Mouse (Mus musculus) midbrain, embryonic 12.5 days (tissue): Measurements from ENCODE around the gene Gpr18. TPM values are rescaled to one million over a fixed set of nuclear protein-coding genes. Genes with fewer than 3 reads are reported as not detected.

Experiments
- ATAC-seq: fragments of 200-750 bp; cut with Nextera tagmentation; 2 replicates; pipeline ENCODE4 v1.8.0; 2017; ENCODE audit warnings: low read depth, moderate TSS enrichment, moderate library complexity; ENCODE audit not compliant: low FRiP score
- H3K27ac ChIP-seq: fragments of 300-500 bp; sonication (generic); replicated peaks from 2 replicates; pipeline ENCODE4 v1.5.1; 2016; ENCODE audit warnings: mild to moderate bottlenecking
- H3K27me3 ChIP-seq: fragments of 300-500 bp; sonication (generic); 2 replicates; pipeline ENCODE4 v1.6.1; 2016; ENCODE audit warnings: mild to moderate bottlenecking
- H3K36me3 ChIP-seq: fragments of 300-500 bp; sonication (generic); 2 replicates; pipeline ENCODE4 v1.6.1; 2016
- H3K4me1 ChIP-seq: fragments of 300-500 bp; sonication (generic); 2 replicates; pipeline ENCODE4 v1.6.1; 2016
- H3K4me2 ChIP-seq: fragments of 300-500 bp; sonication (generic); replicated peaks from 2 replicates; pipeline ENCODE4 v1.6.1; 2016; ENCODE audit warnings: mild to moderate bottlenecking, moderate library complexity
- H3K4me3 ChIP-seq: fragments of 300-500 bp; sonication (generic); 2 replicates; pipeline ENCODE4 v1.5.1; 2016; ENCODE audit warnings: mild to moderate bottlenecking
- H3K9ac ChIP-seq: fragments of 300-500 bp; sonication (generic); replicated peaks from 2 replicates; pipeline ENCODE4 v1.6.1; 2016; ENCODE audit warnings: mild to moderate bottlenecking, moderate library complexity
- H3K9me3 ChIP-seq: fragments of 300-500 bp; sonication (generic); 2 replicates; pipeline ENCODE4 v1.6.1; 2016; ENCODE audit warnings: mild to moderate bottlenecking
- WGBS: fragments of 180-500 bp; shearing (Covaris S2); methylation state at CpG from one replicate; pipeline ENCODE4 v1.1.7; 2016; 5-methylcytosine and 5-hydroxymethylcytosine counted together
- polyA plus RNA-seq: library from polyadenylated mRNA; unstranded; fragments of >200 nt; fragmentation: Nextera tagmentation; extraction: Ambion mirVana; gene quantifications from 2 replicates; pipeline ENCODE4 v1.2.1, GENCODE M21; 2016

Gene Gpr18
- polyA plus RNA-seq, 1 experiment from 2014 or later, result 0.23 TPM

DNA sequence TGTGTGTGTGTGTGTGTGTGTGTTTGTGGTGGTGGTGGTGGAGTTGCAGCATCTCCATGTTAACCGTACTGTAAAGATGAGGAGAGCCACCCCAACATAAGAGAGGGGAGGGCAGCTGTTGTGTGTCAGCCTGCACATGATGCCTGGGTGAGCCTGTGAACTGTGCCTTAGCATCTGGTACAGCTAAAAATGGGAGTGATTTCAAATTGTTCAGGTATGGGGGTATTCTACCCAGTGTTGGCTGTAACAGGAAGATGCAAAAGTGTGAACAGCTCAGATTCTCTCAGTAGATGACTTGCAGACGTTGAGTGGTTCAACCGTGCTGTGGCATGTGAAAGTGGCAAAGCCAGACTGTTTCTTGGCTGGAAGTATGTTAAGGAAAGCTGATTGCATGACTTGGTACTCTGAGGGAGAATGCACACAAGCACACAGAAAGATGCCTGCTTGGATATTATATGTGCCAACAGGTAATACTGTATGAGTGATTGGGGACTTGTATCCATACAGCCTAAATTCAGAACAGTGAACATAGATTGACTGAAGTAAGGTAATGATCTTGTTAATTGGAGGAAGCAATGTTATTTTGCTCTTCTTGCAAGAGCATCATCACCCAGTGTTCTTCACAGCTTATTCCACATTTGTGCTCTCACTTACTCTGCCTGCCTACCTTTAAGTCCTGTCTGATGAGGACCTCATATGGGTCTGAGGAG lies 42.6 kb upstream of the Gpr18 start:
- Histone ChIP-seq H3K4me1 (no peaks in the 10 kb centered on the region), H3K4me2 (no peak overlapping the region), H3K9me3 (no peaks in the 10 kb centered on the region), H3K27ac (no peak overlapping the region), H3K36me3 (0 out of 2 replicates have a peak, but pooled peaks cover 4% of the 10 kb centered on the region), H3K27me3 (no peaks in the 10 kb centered on the region), H3K4me3 (no peak overlapping the region), H3K9ac (no peak overlapping the region)
- WGBS, result 94% methylated on average over 3 of the region's 3 CpGs
- ATAC-seq, result no peak

DNA sequence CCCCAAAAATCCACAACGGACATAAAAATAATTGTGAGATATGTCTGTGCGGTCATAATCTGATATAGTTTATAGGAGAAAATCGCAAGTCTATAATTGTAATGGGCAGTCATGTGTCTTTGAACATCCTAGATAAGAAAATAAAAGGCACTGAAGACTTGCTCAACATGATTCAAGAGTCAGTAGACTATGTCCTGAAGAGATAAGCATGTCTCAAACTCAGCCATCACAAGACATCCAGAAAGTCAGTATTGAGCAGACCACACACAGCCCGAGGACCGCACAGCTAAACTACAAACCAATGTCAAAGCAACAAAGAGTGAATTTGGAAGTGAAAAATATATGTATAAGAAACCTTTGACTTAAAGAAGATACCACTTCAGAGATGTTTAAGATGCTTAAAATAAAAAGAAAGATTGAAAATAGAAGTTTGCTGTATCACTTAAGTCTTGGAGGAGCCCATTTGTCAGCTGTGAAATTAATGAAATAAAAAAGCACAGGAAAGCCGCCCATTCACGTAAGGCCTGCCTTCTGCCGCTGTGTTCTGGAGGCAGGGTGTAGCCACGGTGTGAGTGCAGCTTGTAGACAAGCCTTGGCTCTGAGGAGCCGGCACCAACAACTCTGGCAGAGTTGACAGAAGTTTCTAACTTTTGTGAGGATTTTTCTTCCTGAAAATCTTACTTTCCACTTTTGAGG lies 41.7 kb upstream of the Gpr18 start:
- no peaks in the 10 kb centered on the region for H3K4me1 ChIP-seq
- no peaks in the 10 kb centered on the region for H3K27me3 ChIP-seq
- ATAC-seq, result no peak
- WGBS, result 95% methylated on average over 10 of the region's 10 CpGs
- 0 out of 2 replicates have a peak, but pooled peaks cover 4% of the 10 kb centered on the region for H3K36me3 ChIP-seq
- no peaks in the 10 kb centered on the region for H3K9me3 ChIP-seq
- H3K9ac ChIP-seq, result no peak overlapping the region
- no peak overlapping the region for H3K27ac ChIP-seq
- no peak overlapping the region for H3K4me2 ChIP-seq
- no peak overlapping the region for H3K4me3 ChIP-seq

DNA sequence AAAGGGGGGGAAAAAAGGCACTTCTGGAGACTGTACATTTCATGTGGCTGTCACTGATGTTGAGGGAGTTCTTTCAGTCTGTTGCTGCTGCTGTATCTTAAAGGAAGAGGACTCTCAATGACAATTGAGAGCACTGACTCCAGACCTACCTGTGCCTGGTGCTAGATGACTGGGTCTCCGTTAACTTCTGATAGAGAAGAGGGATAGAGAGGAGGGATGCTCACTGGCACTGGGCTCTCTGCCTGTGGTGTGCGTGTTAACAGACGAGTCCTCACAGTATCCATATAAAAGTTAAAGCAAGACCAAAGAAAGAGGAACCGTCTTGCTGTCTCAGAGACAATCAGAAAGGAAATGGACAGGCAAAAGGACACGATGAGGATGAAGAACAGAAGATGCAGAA lies 40.7 kb upstream of the Gpr18 start:
- no peak for ATAC-seq
- Histone ChIP-seq H3K4me1 (no peaks in the 10 kb centered on the region), H3K27me3 (no peaks in the 10 kb centered on the region), H3K4me2 (no peak overlapping the region), H3K4me3 (no peak overlapping the region), H3K9me3 (no peaks in the 10 kb centered on the region), H3K36me3 (0 out of 2 replicates have a peak, but pooled peaks cover 4% of the 10 kb centered on the region), H3K9ac (no peak overlapping the region), H3K27ac (no peak overlapping the region)
- 96% methylated on average over 5 of the region's 5 CpGs for WGBS

DNA sequence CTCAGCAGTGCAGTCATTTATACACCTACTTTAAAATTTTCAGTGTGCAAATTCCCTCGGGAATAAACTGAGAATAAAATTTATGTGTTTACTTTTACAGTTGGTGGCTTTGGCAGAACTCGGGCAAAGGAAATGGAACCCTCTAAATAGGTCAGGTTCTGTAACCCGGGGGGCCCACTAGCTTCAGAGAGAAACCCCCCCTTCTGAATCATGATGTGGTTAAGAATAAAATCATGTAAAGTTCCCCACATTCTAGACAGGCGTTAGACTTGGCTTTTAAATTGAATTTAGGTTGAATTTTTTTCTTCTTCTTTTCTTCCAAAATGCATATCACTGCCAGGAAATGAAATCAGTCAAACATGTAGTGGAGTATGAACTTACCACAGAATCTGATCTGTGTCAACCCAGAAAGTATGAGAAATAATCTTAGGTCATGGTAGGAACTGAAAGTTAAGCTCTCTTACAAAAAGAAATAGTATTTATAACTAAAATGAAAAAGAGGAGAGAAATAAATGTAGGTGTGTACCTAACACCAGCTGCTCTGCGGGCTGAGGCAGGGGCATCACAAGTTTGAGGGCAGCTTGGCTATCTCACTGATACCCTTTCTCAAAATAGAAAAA lies 39.7 kb upstream of the Gpr18 start:
- Histone ChIP-seq H3K27ac (no peak overlapping the region), H3K4me1 (no peaks in the 10 kb centered on the region), H3K36me3 (0 out of 2 replicates have a peak, but pooled peaks cover 4% of the 10 kb centered on the region), H3K4me3 (no peak overlapping the region), H3K9ac (no peak overlapping the region), H3K9me3 (no peaks in the 10 kb centered on the region), H3K4me2 (no peak overlapping the region), H3K27me3 (no peaks in the 10 kb centered on the region)
- 91% methylated on average over 5 of the region's 5 CpGs for WGBS
- no peak for ATAC-seq

DNA sequence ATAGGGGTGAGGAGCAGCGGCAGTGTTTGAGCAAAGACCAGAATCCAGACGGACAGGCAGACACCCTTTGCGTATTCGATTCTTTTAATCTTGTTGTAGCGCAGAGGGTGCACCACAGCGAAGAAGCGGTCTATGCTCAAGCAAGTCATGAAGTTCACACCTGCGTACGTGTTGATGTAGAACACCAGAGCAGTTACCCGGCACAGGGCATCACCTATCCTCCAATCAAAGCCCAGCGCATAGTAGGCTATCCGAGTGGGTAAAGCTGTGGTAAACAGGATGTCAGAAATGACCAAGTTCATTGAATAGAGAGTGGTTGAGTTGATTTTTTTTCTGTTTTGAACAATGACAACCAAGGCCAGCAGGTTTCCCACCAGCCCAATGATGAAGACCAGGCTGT lies 39.0 kb upstream of the Gpr18 start:
- no peak for ATAC-seq
- Histone ChIP-seq H3K9me3 (no peaks in the 10 kb centered on the region), H3K4me2 (no peak overlapping the region), H3K9ac (no peak overlapping the region), H3K4me3 (no peak overlapping the region), H3K27me3 (no peaks in the 10 kb centered on the region), H3K36me3 (0 out of 2 replicates have a peak, but pooled peaks cover 4% of the 10 kb centered on the region), H3K27ac (no peak overlapping the region), H3K4me1 (no peaks in the 10 kb centered on the region)
- WGBS, result 98% methylated on average over 12 of the region's 12 CpGs

DNA sequence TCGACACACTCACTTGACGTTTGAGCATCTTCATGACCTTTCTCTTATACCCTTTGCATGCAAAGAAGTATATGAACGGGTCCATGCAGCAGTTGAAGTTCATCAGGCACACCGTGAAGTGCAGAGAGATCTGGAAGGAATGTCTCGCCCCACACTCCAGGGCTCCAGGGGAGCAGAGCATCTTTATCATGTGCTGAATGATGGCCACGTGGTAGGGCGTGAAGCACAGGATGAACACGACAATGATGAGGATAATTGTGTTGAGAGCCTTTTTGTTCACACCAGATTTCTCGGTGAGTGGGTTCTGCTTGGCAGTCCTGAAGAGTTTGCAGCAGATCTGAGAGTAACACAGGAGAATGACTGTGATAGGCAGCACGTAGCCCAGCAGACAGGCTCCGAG lies 38.5 kb upstream of the Gpr18 start:
- WGBS, result 95% methylated on average over 11 of the region's 11 CpGs
- ATAC-seq, result no peak
- no peak overlapping the region for H3K4me3 ChIP-seq

DNA sequence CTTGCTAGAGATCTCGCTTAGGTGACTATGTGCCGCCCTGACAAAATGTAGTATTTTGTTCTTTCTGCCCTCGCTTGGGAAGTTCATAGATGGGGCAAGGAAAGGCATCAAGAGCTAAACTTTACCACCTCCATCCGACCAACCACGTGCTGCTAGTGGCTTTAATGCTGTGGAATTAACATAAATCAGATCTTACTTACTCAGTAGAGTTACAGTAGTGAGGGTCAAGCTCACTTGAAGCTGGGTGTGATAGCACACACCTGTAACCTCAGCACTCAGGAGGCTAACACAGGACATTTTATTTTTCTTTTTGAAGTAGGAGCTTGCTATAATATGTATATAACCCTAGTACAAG lies 36.4 kb upstream of the Gpr18 start:
- no peak for ATAC-seq
- WGBS, result 89% methylated on average over 5 of the region's 5 CpGs
- no peak overlapping the region for H3K27ac ChIP-seq

More for the DNA sequence above, 38.5 kb upstream of the Gpr18 start:
- no peaks in the 10 kb centered on the region for H3K9me3 ChIP-seq
- no peaks in the 10 kb centered on the region for H3K27me3 ChIP-seq
- H3K4me1 ChIP-seq, result no peaks in the 10 kb centered on the region
- 0 out of 2 replicates have a peak, but pooled peaks cover 4% of the 10 kb centered on the region for H3K36me3 ChIP-seq
- no peak overlapping the region for H3K27ac ChIP-seq
- H3K4me2 ChIP-seq, result no peak overlapping the region
- H3K9ac ChIP-seq, result no peak overlapping the region

DNA sequence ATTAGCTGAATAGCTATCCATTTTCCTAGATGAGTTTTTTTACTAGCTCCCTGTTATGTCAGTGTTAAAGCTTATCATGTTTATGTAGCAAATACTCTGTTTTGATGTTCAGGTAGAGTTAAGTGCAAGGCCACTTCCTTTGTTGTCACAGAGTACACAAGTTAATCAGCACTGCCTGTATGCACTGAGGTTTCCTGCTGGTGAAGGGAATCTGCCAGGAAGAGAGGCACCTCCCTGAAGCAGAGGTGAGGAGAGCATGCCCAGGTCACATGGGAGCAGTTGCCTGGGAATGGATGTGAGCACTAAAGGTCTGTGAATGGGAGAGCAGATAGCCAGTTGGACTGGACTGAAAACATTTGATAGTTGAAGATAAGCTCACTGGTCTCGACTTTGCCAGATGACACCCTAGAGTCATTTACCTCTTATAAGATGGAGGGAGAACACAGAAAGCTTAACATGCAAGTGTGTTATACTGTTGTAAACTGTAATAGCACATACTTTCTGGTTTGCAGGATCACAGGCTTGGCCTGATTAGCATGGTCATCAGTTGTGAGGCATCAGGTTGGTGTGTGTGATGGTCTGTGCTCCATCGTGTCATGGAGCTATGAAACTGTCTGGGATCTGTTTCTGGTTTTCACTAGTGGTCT lies 35.9 kb upstream of the Gpr18 start:
- WGBS, result 86% methylated on average over 2 of the region's 2 CpGs
- H3K36me3 ChIP-seq, result 0 out of 2 replicates have a peak, but pooled peaks cover 4% of the 10 kb centered on the region
- H3K27me3 ChIP-seq, result no peaks in the 10 kb centered on the region
- H3K4me3 ChIP-seq, result no peak overlapping the region
- ATAC-seq, result no peak
- no peaks in the 10 kb centered on the region for H3K9me3 ChIP-seq
- no peak overlapping the region for H3K27ac ChIP-seq
- no peak overlapping the region for H3K4me2 ChIP-seq
- no peak overlapping the region for H3K9ac ChIP-seq
- no peaks in the 10 kb centered on the region for H3K4me1 ChIP-seq

More for the DNA sequence above, 36.4 kb upstream of the Gpr18 start:
- no peak overlapping the region for H3K4me3 ChIP-seq
- no peaks in the 10 kb centered on the region for H3K4me1 ChIP-seq
- H3K36me3 ChIP-seq, result 0 out of 2 replicates have a peak, but pooled peaks cover 4% of the 10 kb centered on the region
- no peaks in the 10 kb centered on the region for H3K9me3 ChIP-seq
- no peak overlapping the region for H3K9ac ChIP-seq
- H3K4me2 ChIP-seq, result no peak overlapping the region
- H3K27me3 ChIP-seq, result no peaks in the 10 kb centered on the region

DNA sequence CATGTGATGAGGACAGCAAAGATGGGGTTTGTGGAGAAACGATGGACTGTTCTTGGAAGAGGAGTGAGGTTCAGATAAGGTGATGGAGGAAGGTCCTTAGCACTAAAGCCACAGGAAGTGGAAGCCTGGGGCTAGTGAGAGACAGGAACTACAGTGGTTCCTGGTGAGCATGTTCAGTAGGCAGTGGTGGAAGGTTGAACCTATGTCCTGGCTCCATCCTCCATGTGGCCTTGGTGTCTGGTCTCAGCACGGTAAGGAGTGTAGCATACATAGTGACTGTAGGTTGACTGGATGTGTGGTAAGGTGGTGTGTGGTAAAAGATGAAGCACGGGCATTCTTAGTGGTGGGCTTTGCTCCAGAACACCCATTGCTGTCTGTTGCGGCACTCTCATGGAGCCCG lies 34.3 kb upstream of the Gpr18 start:
- Histone ChIP-seq H3K9me3 (no peaks in the 10 kb centered on the region), H3K4me2 (no peak overlapping the region), H3K4me1 (no peaks in the 10 kb centered on the region), H3K9ac (no peak overlapping the region), H3K27ac (no peak overlapping the region), H3K27me3 (no peaks in the 10 kb centered on the region), H3K36me3 (0 out of 2 replicates have a peak, but pooled peaks cover 1% of the 10 kb centered on the region), H3K4me3 (no peak overlapping the region)
- no peak for ATAC-seq
- 95% methylated on average over 5 of the region's 5 CpGs for WGBS

DNA sequence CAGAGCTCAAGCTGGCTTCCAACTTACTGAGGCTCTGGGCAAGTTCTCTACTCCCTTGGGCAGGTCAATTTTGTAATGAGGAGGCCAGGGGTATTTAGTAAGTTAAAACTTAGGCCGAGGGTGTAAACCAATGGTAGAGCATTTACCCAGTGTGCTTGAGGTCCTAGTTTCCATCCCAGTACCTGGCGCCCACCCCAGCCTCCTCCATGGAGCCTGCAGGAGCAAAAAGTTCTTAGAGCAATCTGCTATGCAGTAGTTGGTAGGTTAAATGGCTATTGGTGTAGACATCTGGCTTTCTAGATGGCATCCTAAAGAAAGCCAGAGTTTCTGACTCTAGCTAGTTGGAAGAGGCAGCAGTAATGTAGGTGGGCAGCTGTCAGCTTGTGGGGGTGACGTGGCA lies 33.9 kb upstream of the Gpr18 start:
- H3K27me3 ChIP-seq, result no peaks in the 10 kb centered on the region
- H3K27ac ChIP-seq, result no peak overlapping the region
- H3K4me3 ChIP-seq, result no peak overlapping the region
- no peak overlapping the region for H3K4me2 ChIP-seq
- H3K36me3 ChIP-seq, result no peaks in the 10 kb centered on the region
- H3K9me3 ChIP-seq, result no peaks in the 10 kb centered on the region
- 99% methylated on average over 3 of the region's 3 CpGs for WGBS
- H3K9ac ChIP-seq, result no peak overlapping the region
- ATAC-seq, result no peak
- H3K4me1 ChIP-seq, result no peaks in the 10 kb centered on the region

DNA sequence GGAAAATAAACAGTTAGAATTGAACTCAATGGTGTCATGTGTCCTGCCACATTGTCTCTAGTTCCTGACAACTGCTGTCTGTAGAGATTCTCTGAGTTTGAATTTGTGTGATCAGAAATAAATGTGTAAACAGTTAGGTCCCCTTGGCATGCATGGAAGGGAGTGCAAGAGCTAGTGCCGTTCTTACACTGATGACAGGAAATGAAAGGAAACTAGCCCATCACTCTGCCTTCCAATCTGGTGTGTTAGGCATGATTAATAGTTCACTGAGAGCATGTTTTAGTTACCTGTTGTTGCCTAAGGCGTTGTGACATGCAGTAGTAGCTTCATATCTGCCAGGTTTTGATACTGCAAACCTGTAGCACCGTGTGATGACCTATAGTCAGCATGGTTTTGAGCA lies 32.4 kb upstream of the Gpr18 start:
- no peak for ATAC-seq
- Histone ChIP-seq H3K36me3 (no peaks in the 10 kb centered on the region), H3K27ac (no peak overlapping the region), H3K9me3 (peaks cover 7% of the 10 kb centered on the region), H3K4me3 (no peak overlapping the region), H3K9ac (no peak overlapping the region), H3K27me3 (no peaks in the 10 kb centered on the region), H3K4me2 (no peak overlapping the region), H3K4me1 (no peaks in the 10 kb centered on the region)
- WGBS, result 94% methylated on average over 3 of the region's 3 CpGs
